Mouse (Mus musculus): ENCODE results near the gene Smndc1. TPM values are rescaled to one million over a fixed set of nuclear protein-coding genes. Genes with fewer than 3 reads are reported as not detected.

Gene Smndc1
- polyA plus RNA-seq, 1 experiment = 23.8 TPM

DNA sequence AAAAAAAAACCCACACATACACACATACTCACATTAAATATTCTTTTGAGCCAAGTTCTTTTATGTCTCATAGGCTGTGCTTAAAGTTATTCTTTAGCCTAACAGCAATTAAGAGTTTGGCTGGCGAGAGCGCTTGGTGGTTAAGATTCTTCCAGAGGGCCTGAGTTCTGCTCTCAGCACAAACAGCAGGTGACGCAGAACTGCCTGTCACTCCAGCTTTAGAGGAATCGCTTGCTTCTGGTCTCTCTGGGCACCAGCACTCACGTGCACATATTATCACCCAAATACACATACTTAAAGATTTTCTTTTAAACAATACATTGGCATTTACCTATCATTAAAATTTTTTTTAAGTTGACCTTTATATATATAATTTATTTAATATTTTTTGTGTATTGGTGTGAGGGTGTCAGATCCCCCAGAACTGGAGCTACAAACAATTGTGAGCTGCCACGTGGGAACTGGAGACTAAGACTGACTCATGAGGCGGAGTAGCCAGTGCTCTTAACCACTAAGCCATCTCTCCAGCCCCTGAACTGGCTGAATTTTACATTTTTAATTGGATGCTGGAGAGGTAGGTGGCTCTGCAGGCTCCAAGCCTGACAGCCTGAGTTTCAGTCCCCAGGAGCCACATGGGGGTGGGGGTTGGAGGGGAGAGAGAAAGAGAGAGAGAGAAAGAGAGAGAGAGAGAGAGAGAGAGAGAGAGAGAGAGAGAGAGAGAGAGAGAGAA is 35.9 kb downstream of the Smndc1 start:
- no peak overlapping the region for H3K4me3 ChIP-seq (ENCODE audit: insufficient read depth, low read depth, low read length)
- H3K4me1 ChIP-seq (ENCODE audit: control insufficient read depth, insufficient read depth, insufficient read length, low read length) = no peaks in the 10 kb centered on the region
- H3K27ac ChIP-seq (replicated peaks; ENCODE audit: low read depth, low read length) = no peak overlapping the region

DNA sequence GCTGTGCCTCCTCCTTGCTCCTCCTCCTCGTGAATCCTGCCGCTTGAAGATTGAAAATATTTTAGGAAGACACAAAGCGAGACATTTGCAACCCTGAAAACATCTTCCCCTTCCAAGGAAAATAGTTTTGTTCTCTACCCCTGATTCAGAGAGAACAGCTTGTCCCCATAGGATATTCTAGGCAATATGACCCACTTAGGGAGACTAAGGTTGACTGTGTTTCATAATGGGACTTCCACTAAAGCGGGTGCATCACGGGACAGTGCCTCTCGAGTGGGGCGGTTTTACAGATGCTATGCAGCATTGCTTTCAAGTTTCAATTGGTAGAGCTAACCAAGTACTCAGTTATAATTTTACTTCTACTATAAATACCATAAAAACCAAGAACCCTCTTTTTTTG is 36.5 kb downstream of the Smndc1 start:
- Histone ChIP-seq H3K4me1 (ENCODE audit: control insufficient read depth, insufficient read depth, insufficient read length, low read length) (no peaks in the 10 kb centered on the region), H3K27ac (replicated peaks; ENCODE audit: low read depth, low read length) (no peak overlapping the region), H3K4me3 (ENCODE audit: insufficient read depth, low read depth, low read length) (no peak overlapping the region)

DNA sequence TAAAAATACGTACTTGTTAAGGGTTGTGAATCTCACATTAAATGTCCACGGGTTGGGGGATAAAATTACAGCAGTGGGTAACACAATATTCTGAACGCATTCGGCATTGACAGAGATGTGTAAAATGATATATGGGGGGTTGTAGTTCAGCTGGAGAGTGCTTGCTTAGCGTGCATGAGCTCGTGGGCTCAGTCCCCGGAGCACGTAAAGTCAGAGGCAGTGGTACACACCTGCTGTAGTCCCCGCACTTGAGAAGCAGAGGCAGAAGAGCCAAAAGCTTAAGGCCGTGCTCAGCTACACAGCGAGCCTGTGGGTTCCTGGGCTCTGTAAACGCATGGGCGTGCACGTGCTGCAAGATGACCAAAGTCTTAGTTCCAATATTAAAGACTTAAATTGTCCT is 44.6 kb downstream of the Smndc1 start:
- H3K4me3 ChIP-seq (ENCODE audit: insufficient read depth, low read depth, low read length) = no peak overlapping the region
- H3K4me1 ChIP-seq (ENCODE audit: control insufficient read depth, insufficient read depth, insufficient read length, low read length) = no peaks in the 10 kb centered on the region
- H3K27ac ChIP-seq (replicated peaks; ENCODE audit: low read depth, low read length) = no peak overlapping the region

DNA sequence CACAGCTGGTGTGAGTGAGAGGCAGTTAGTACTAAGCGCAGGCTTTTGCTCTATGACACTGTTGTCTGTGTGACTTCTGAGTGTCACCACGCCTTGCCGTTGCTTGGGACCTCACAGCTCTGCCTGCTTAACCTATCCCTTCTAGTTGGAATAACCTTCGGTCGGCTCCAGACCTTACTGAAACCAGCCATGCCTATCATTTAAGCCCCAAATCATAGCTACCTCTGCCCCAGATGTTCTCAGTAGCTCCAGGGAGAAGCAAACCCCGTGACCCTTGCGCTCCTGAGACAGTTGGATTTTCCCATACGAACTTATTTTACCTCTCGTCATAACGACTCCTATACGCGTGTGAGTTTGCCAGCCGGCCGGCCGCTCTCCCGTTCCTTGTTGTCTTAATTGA is 46.3 kb downstream of the Smndc1 start:
- Histone ChIP-seq H3K27ac (replicated peaks; ENCODE audit: low read depth, low read length) (no peak overlapping the region), H3K4me1 (ENCODE audit: control insufficient read depth, insufficient read depth, insufficient read length, low read length) (no peaks in the 10 kb centered on the region), H3K4me3 (ENCODE audit: insufficient read depth, low read depth, low read length) (no peak overlapping the region)

DNA sequence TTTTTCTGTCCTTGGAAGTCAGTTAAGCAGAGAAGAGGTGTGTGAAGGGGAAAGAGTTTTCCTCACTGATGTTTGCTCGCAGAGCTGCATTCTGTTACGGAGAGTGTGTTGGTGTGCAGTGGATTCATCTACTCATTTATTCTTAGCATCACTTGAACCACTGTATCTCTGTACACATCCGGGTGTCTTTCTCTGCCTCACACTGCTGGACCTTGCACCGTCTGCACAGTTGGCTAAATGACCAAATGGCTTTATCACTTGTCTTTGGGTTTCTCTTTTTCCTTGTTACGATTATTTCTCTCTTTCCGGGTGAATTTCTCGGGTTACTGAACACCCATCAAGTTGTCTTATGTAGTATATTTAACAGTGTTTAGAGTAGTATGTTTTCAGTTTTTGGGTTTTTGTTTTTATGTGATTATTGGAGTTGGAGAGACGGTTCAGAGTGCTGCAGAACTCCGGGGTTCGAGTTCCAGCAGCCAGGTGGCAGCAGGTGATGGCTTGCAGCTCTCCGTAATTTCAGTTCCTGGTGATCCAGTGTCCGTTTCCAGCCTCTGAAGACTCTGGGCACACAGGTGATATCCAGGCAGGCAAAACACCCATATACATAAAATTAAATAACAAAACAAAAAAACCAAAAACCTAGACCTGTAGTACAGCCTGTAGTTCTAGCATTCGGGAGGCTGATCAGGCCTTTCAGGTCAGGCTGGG is 47.0 kb downstream of the Smndc1 start:
- Histone ChIP-seq H3K27ac (replicated peaks; ENCODE audit: low read depth, low read length) (no peak overlapping the region), H3K4me1 (ENCODE audit: control insufficient read depth, insufficient read depth, insufficient read length, low read length) (no peaks in the 10 kb centered on the region), H3K4me3 (ENCODE audit: insufficient read depth, low read depth, low read length) (no peak overlapping the region)

DNA sequence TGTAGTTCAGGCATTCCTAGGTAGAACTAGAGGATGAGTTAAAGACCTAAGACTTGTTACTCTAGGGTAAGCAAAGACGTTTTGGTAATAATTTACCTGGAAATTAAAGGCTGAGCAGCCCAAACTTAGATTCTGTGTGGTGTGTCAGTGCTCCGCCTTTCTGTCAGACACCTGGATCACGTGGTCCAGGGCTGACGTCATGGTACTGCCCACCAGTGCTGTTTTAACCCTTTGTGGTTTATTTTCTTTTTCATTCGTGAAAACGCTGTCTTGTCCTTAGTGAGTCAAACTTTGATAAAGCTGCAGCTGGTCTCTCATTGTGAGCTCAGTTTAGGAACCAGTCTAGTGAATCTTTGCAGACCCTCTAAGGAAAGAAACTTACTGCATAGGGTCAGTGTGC is 50.0 kb downstream of the Smndc1 start:
- H3K4me3 ChIP-seq (ENCODE audit: insufficient read depth, low read depth, low read length) = no peak overlapping the region
- no peaks in the 10 kb centered on the region for H3K4me1 ChIP-seq (ENCODE audit: control insufficient read depth, insufficient read depth, insufficient read length, low read length)
- no peak overlapping the region for H3K27ac ChIP-seq (replicated peaks; ENCODE audit: low read depth, low read length)

DNA sequence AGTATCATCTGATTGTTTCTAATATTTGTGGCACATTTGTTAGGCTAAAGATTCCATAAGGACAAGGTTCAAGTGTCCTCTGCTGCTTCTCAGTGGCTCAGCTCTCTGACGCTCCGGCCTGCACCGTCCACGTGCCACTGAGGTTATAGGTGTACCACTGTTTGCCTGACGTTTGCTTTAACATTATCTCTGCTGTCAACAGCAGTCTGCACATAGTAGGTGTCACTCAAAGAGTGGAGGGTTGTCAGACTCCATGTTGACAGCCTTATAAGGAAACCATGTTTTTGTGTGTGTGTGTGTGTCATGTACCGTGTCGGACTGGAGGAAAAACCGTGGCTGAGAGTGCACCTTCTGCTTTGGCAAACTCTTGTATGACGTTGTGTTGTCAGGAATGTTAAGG is 55.1 kb downstream of the Smndc1 start:
- Histone ChIP-seq H3K27ac (replicated peaks; ENCODE audit: low read depth, low read length) (no peak overlapping the region), H3K4me3 (ENCODE audit: insufficient read depth, low read depth, low read length) (no peak overlapping the region), H3K4me1 (ENCODE audit: control insufficient read depth, insufficient read depth, insufficient read length, low read length) (no peaks in the 10 kb centered on the region)

DNA sequence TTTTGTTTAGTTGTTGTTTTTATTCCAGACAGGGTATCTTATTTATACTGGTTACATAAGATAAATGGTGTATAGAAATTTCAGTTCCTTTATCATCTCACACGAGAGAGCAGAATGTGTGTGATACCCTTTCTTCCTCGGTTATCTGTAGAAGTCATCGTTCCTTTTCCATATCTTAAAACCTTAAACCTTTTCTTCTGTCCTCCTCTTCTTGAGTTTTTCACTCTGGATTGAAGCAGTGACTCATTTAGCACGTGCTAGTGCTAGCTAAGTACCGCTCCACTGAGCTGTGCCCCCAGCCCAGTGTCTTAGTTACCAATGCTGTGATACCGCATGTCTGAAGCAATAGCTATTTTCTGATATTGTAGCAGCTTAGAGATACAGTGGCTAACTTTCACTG is 56.6 kb downstream of the Smndc1 start:
- Histone ChIP-seq H3K4me1 (ENCODE audit: control insufficient read depth, insufficient read depth, insufficient read length, low read length) (no peaks in the 10 kb centered on the region), H3K4me3 (ENCODE audit: insufficient read depth, low read depth, low read length) (no peak overlapping the region), H3K27ac (replicated peaks; ENCODE audit: low read depth, low read length) (no peak overlapping the region)

DNA sequence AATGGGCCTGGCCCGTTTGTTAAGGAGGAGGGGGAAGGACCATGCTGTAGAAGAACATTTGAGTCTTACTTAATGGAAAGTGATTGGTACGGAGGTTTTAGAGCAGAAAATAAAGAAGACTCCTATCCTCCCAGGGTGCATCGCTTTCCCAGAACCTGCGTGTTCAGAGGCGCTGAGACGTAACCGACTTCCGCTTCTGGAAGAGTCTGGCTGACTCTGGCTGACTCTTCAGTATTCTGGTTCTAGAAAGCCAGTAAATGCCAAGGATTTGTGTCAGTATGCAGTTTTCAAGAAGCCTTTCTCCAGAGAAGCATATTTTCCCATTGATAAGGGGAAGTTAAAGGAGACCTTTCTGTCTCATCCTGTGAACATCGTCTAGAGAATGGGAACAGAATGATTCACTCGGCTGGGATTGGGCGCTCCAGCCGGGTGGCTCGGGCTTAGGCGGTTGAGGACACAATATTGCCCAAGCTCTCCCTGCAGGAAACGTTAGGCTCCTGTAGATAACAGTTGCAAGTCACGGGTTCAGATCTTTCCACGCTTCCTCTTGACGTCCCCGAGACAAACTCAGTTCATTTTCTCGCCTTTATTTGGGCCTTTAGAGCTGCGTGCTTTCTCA is 58.4 kb downstream of the Smndc1 start:
- Histone ChIP-seq H3K27ac (replicated peaks; ENCODE audit: low read depth, low read length) (no peak overlapping the region), H3K4me3 (ENCODE audit: insufficient read depth, low read depth, low read length) (no peak overlapping the region), H3K4me1 (ENCODE audit: control insufficient read depth, insufficient read depth, insufficient read length, low read length) (no peaks in the 10 kb centered on the region)

DNA sequence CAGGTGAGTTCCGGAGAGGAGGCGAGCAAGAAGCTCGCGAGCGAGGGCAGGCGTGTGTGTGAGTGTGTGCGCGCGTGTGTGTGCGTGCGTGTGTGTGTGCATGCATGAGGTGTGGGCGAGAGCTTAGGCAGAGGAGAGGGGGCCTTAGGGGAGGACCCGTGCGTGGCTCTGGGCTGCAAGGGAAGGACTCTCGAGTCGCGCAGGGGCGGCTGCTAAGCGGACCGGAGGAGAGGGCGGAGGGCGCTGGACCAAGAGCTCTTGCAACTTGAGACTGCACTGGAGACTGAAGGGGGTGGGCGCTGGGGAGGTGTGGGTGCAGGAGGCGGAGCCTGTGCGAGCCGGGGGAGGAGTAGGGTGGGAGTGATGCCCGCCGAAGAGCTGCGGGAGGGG is 60.4 kb downstream of the Smndc1 start:
- H3K4me1 ChIP-seq (ENCODE audit: control insufficient read depth, insufficient read depth, insufficient read length, low read length) = peaks cover 6% of the 10 kb centered on the region; the same call in 1 of the 2 replicates
- peak overlapping the region; percentile 75 for H3K4me3 ChIP-seq (ENCODE audit: insufficient read depth, low read depth, low read length)
- H3K27ac ChIP-seq (replicated peaks; ENCODE audit: low read depth, low read length) = no peak overlapping the region

Other genes with a start within 250 kb of the Smndc1 start
- gene Mxi1, start 80.1 kb downstream of the Smndc1 start, polyA plus RNA-seq (2012; ENCODE audit: insufficient read depth, insufficient read length, missing spikeins) = 20.9 and 37.2 TPM in 2 replicates
- gene Gm10197, start 18.8 kb downstream of the Smndc1 start, polyA plus RNA-seq (2012; ENCODE audit: insufficient read depth, insufficient read length, missing spikeins) = not detected in 2 replicates
- gene Dusp5, start 138.5 kb upstream of the Smndc1 start, polyA plus RNA-seq (2012; ENCODE audit: insufficient read depth, insufficient read length, missing spikeins) = 0.83 TPM in 1 of 2 replicates, not detected in the other
- gene Nutf2-ps1, start 198.5 kb upstream of the Smndc1 start, polyA plus RNA-seq (2012; ENCODE audit: insufficient read depth, insufficient read length, missing spikeins) = 84.1 and 105 TPM in 2 replicates
- gene Smc3, start 209.8 kb upstream of the Smndc1 start, polyA plus RNA-seq (2012; ENCODE audit: insufficient read depth, insufficient read length, missing spikeins) = 15.1 and 19.9 TPM in 2 replicates